Mouse (Mus musculus) embryonic facial prominence, embryonic 13.5 days (tissue): Measurements from ENCODE around the gene Tspear. TPM values are rescaled to one million over a fixed set of nuclear protein-coding genes. Genes with fewer than 3 reads are reported as not detected.
"Not testable (repeated sequence)": the region's sequence is repeated elsewhere in the genome, so short reads cannot be mapped to it uniquely, and the experiment has no call there.

Experiments used
- ATAC-seq: fragments of 200-750 bp; cut with Nextera tagmentation; 2 replicates; pipeline ENCODE4 v1.8.0; 2017; ENCODE audit warnings: low read depth; ENCODE audit not compliant: insufficient number of reproducible peaks, insufficient read depth, low FRiP score, low TSS enrichment
- H3K27ac ChIP-seq: fragments of 300-500 bp; sonication (generic); 2 replicates; pipeline ENCODE4 v1.5.1; 2015; ENCODE audit warnings: moderate library complexity, mild to moderate bottlenecking, inconsistent platforms
- H3K27me3 ChIP-seq: fragments of 300-500 bp; sonication (generic); 2 replicates; pipeline ENCODE4 v1.6.1; 2015; ENCODE audit warnings: mild to moderate bottlenecking, inconsistent platforms
- H3K36me3 ChIP-seq: fragments of 300-500 bp; sonication (generic); 2 replicates; pipeline ENCODE4 v1.6.1; 2015; ENCODE audit warnings: mild to moderate bottlenecking, inconsistent platforms
- H3K4me1 ChIP-seq: fragments of 300-500 bp; sonication (generic); 2 replicates; pipeline ENCODE4 v1.6.1; 2015; ENCODE audit warnings: inconsistent platforms
- H3K4me2 ChIP-seq: fragments of 300-500 bp; sonication (generic); 2 replicates; pipeline ENCODE4 v1.6.1; 2015; ENCODE audit warnings: moderate library complexity, mild to moderate bottlenecking, inconsistent platforms
- H3K4me3 ChIP-seq: fragments of 300-500 bp; sonication (generic); 2 replicates; pipeline ENCODE4 v1.5.1; 2015; ENCODE audit warnings: mild to moderate bottlenecking, inconsistent platforms
- H3K9ac ChIP-seq: fragments of 300-500 bp; sonication (generic); 2 replicates; pipeline ENCODE4 v1.6.1; 2015; ENCODE audit warnings: mild to moderate bottlenecking, inconsistent platforms
- H3K9me3 ChIP-seq: fragments of 300-500 bp; sonication (generic); 2 replicates; pipeline ENCODE4 v1.6.1; 2016; ENCODE audit warnings: inconsistent platforms
- WGBS: fragments of 180-500 bp; shearing (Covaris S2); methylation state at CpG from one replicate; pipeline ENCODE4 v1.1.7; 2015; ENCODE audit warnings: mixed read lengths; 5-methylcytosine and 5-hydroxymethylcytosine counted together
- polyA plus RNA-seq: library from polyadenylated mRNA; unstranded; fragments of >200 nt; fragmentation: Nextera tagmentation; extraction: Ambion mirVana; gene quantifications from 2 replicates; pipeline ENCODE4 v1.2.1, GENCODE M21; 2015

The Tspear gene
- polyA plus RNA-seq, 1 experiment from 2014 or later: 2.2 TPM

DNA sequence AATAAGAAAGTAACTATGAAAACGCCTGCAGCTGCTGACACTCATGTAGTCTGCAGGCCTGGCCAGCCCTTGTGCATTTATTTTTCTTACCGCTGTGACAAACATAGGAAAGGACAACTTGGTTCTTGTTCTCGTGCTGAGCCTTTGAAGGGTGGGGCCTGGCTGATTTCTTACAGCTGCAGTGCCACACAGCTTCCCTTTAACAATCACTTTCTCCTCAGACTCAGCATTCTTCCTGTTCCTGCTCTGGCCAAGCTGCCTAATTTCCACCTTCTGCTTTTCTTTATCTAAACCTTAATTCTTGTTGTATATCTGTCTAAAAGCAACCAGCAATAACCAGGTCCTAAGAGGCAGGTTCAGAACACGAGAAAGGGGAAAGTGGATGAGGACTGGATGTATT is 27.4 kb downstream of the Tspear start:
- no peak overlapping the region for H3K9ac ChIP-seq
- H3K27me3 ChIP-seq: no peaks in the 10 kb centered on the region
- no peaks in the 10 kb centered on the region for H3K4me1 ChIP-seq
- H3K36me3 ChIP-seq: no peaks in the 10 kb centered on the region
- no peak for ATAC-seq
- H3K4me2 ChIP-seq: no peak overlapping the region
- no peak overlapping the region for H3K4me3 ChIP-seq
- peaks cover 7% of the 10 kb centered on the region for H3K9me3 ChIP-seq
- no peak overlapping the region for H3K27ac ChIP-seq
- WGBS: 42% methylated on average over 4 of the region's 4 CpGs

DNA sequence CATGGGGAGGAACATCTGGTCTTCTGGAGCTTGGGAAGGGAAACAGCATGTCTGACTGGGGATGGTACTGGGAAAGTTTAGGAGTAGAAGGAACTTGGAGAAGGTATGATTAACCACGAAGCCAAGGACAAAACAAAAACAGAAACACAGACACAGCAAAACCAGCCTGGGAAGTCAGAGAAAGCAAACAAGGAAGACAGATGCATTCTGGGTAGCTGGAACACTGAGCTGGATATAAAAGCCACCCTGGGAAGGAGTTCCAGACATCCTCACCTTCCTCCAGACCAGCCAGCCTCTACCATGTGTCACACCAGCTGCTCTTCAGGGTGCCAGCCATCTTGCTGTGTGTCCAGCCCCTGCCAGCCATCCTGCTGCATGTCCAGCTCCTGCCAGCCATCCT is 29.1 kb downstream of the Tspear start, which contains the start of gene Gm10142:
TSS of gene Gm10142 (plus strand) at position 301 of the 400 bp plus-strand sequence.
- peaks cover 7% of the 10 kb centered on the region for H3K9me3 ChIP-seq
- WGBS: 69% methylated on average over 1 of the region's 1 CpGs
- no peaks in the 10 kb centered on the region for H3K27me3 ChIP-seq

DNA sequence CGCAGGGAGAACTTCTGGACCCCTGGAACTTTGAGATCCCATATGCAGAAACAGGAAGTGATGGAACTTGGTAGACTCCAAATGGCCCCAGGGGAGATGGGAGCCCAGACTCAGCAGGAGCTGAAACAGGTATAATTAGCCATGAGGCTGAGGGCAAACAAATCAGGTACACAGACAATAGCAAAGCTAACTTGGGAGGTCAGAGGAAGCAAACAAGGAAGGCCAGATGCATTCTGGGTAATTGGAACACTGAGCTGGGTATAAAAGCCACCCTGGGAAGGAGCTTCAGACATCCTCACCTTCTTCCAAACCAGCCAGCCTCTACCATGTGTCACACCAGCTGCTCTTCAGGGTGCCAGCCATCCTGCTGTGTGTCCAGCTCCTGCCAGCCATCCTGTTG is 33.9 kb downstream of the Tspear start, which contains the start of gene Krtap12-1:
TSS of gene Krtap12-1 (plus strand) at position 301 of the 400 bp plus-strand sequence.
- H3K9ac ChIP-seq, H3K4me3 ChIP-seq, H3K4me1 ChIP-seq, H3K9me3 ChIP-seq, H3K36me3 ChIP-seq, H3K4me2 ChIP-seq, ATAC-seq, H3K27ac ChIP-seq, H3K27me3 ChIP-seq: not testable (repeated sequence)
- WGBS: 77% methylated on average over 1 of the region's 1 CpGs

More for the DNA sequence above, 29.1 kb downstream of the Tspear start, which contains the start of gene Gm10142:
- Histone ChIP-seq H3K4me3 (no peak within 1 kb of the TSS), H3K4me1 (no peaks in the 10 kb centered on the region), H3K36me3 (no peaks in the 10 kb centered on the region), H3K9ac (no peak within 1 kb of the TSS), H3K27ac (no peak within 1 kb of the TSS), H3K4me2 (no peak within 1 kb of the TSS)
- ATAC-seq: no peak

DNA sequence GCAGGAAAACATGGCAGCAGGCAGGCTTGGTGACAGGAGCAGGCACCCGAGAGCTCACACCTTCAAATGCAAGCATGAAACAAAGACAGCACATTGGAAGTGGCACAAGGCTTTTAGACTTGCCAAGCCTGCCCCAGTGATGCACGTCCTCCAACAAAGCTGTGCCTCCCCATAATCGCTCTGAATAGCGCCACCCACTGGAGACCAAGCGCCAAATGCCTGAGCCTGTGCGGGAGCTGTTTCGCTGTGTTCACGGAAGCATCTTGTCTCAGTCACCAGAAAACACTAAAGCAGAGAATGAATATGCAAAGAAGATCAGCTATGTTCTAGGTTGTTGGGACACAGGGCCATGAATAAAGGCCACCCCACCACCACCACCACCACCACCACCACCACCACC is 38.5 kb downstream of the Tspear start:
- Histone ChIP-seq H3K27ac (no peak overlapping the region), H3K9ac (no peak overlapping the region), H3K9me3 (no peaks in the 10 kb centered on the region), H3K36me3 (no peaks in the 10 kb centered on the region), H3K4me1 (no peaks in the 10 kb centered on the region), H3K4me2 (no peak overlapping the region), H3K4me3 (no peak overlapping the region), H3K27me3 (no peaks in the 10 kb centered on the region)
- 73% methylated on average over 8 of the region's 8 CpGs for WGBS
- no peak for ATAC-seq

DNA sequence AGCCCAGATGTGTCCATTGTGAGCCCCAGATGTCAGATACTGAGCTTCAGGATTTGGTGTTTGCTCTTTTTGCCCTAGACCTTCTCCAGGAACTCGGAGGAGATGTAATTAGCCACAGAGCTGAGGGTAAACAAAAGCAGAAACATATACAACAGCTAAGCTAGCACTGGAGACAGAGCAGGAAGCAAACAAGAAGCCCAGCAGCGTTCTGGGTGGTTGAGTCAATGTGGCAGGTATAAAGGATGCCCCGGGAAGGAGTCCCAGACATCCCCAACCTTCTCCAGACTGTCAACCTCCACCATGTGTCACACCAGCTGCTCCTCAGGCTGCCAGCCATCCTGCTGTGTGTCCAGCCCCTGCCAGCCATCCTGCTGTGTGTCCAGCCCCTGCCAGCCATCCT is 39.8 kb downstream of the Tspear start, which contains the start of gene Gm10100:
TSS of gene Gm10100 (plus strand) at position 301 of the 400 bp plus-strand sequence.
- ATAC-seq: no peak
- Histone ChIP-seq H3K4me3 (no peak within 1 kb of the TSS), H3K4me2 (no peak within 1 kb of the TSS), H3K4me1 (no peaks in the 10 kb centered on the region), H3K9ac (no peak within 1 kb of the TSS), H3K27me3 (no peaks in the 10 kb centered on the region), H3K27ac (no peak within 1 kb of the TSS), H3K9me3 (no peaks in the 10 kb centered on the region), H3K36me3 (no peaks in the 10 kb centered on the region)
- WGBS: 49% methylated on average over 3 of the region's 3 CpGs

DNA sequence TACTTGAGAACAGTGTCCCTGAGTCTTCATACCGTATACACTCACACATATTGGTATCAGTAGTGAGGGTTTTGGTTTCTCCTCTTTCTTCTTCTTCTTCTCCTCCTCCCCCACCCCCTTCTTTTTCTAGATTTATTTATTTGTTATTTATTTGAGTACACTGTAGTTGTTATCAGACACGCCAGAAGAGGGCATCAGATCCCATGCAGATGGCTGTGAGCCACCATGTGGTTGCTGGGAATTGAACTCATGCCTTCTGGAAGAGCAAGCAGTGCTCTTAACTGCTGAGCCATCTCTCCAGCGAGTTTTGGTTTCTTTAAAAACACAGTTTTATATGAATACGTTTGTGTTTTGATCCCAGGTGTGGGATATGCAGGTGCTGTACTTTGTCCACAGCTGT is 41.9 kb downstream of the Tspear start:
- Histone ChIP-seq H3K4me1 (no peaks in the 10 kb centered on the region), H3K27ac (no peak overlapping the region), H3K4me3 (no peak overlapping the region), H3K27me3 (no peaks in the 10 kb centered on the region), H3K9me3 (no peaks in the 10 kb centered on the region), H3K36me3 (no peaks in the 10 kb centered on the region), H3K4me2 (no peak overlapping the region), H3K9ac (no peak overlapping the region)
- WGBS: 63% methylated on average over 4 of the region's 4 CpGs
- ATAC-seq: no peak

DNA sequence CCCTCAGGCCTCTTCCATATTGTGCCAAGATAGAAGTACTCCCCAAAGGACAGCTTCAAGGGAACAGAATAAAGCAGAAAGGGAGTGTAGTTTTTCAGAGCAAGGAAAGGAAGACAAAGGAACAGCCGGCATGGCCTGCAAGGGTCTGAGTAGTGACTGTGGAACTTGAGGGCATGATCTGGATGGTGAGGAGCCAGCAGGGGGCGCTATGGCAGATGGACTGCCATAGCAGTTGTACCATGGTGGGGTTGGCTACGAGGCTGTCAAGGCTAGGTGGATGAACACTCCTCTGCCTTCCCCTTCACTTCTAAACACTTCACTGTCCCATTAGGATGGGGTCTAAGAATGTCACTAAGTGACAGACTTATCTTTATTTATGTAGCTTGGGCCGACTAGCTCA is 42.9 kb downstream of the Tspear start:
- H3K36me3 ChIP-seq: no peaks in the 10 kb centered on the region
- H3K9me3 ChIP-seq: no peaks in the 10 kb centered on the region
- no peaks in the 10 kb centered on the region for H3K4me1 ChIP-seq
- no peak for ATAC-seq
- H3K27me3 ChIP-seq: no peaks in the 10 kb centered on the region
- WGBS: 48% methylated on average over 4 of the region's 4 CpGs
- H3K4me2 ChIP-seq: no peak overlapping the region
- H3K27ac ChIP-seq: no peak overlapping the region
- H3K4me3 ChIP-seq: no peak overlapping the region
- H3K9ac ChIP-seq: no peak overlapping the region

DNA sequence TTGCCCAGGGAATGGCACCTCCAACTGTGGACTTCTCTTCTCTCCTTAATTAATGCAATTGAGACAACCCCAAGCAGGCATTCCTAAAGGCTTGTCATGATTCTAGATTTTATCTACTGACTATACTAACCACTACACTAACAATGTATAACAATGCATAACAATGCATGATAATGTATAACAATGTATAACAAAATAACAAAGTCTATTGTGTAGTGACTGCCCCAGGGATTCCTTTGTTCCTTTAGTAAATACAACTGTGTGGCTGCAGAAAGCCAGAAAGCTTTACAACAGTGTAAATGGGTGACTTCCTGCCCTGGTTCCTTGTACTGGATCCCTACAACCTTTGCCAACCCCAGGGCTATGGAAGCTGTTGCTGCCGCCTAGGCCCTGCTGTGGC is 49.6 kb downstream of the Tspear start:
- no peak for ATAC-seq

DNA sequence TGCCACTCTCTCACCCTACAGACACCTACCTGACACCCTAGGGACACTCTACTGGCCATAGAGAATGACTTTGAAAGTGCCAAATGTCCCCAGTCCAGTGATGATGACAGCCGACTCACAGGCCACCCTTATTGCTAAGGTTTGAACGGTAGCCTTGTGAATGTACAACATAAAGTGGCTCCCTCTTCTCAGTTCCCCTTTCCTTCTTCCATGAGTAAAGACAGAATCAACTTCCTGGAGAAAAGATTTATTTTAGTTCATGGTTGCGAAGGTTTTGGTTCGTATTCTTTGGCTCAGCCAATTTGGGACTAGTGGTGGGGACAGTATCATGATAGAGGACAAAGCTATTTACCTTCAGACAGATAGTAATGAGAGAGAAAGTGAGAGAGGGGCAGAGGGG is 52.6 kb downstream of the Tspear start:
- no peaks in the 10 kb centered on the region; the same call in 1 of the 2 replicates for H3K9me3 ChIP-seq
- no peak overlapping the region for H3K4me2 ChIP-seq
- WGBS: 84% methylated on average over 4 of the region's 4 CpGs
- no peaks in the 10 kb centered on the region for H3K36me3 ChIP-seq
- no peaks in the 10 kb centered on the region for H3K4me1 ChIP-seq
- no peak overlapping the region for H3K4me3 ChIP-seq
- no peak for ATAC-seq
- H3K9ac ChIP-seq: no peak overlapping the region
- no peaks in the 10 kb centered on the region for H3K27me3 ChIP-seq
- H3K27ac ChIP-seq: no peak overlapping the region

More for the DNA sequence above, 49.6 kb downstream of the Tspear start:
- Histone ChIP-seq H3K9ac (no peak overlapping the region), H3K9me3 (no peaks in the 10 kb centered on the region; the same call in 1 of the 2 replicates), H3K4me1 (no peaks in the 10 kb centered on the region), H3K27me3 (no peaks in the 10 kb centered on the region), H3K4me3 (no peak overlapping the region), H3K36me3 (no peaks in the 10 kb centered on the region), H3K27ac (no peak overlapping the region), H3K4me2 (no peak overlapping the region)
- 83% methylated on average over 1 of the region's 1 CpGs for WGBS

DNA sequence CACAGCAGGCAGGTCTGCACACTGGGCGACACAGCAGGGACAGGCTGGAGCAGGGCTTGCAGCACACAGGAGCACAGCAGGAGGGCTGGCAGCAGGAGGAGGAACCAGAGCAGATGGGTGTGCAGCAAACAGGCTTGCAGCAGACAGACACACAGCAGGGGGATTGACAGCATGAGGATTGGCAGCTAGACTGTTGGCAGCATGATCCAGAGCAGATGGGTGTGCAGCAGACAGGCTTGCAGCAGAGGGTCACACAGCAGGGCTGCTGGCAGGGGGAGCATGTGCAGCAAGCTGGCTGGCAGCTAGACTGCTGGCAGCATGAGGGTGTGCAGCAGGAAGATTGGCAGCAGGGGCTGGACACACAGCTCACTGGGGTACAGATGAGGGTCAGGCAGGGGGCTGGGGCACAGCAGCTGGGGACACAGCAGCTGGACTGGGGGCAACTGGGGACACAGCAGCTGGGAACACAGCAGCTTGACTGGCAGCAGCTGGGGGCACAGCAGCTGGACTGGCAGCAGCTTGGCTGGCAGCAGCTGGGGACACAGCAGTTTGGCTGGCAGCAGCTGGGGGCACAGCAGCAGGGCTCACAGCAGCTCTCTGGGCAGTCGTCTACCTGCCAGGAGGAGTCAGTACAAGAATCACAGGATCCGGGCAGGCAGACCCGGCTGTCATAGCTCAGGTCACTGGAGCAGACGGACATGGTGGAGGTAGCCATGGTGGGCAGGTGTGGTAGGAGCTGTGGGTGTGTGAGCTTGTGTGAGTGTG is 55.7 kb downstream of the Tspear start, which contains the start of gene Gm18596:
TSS of gene Gm18596 (minus strand) at position 715 of the 765 bp plus-strand sequence.
- not testable (repeated sequence) for H3K9me3 ChIP-seq, H3K9ac ChIP-seq, H3K4me2 ChIP-seq, H3K27ac ChIP-seq, ATAC-seq, H3K36me3 ChIP-seq, H3K4me3 ChIP-seq, H3K4me1 ChIP-seq, H3K27me3 ChIP-seq
- 50% methylated on average over 5 of the region's 5 CpGs for WGBS

DNA sequence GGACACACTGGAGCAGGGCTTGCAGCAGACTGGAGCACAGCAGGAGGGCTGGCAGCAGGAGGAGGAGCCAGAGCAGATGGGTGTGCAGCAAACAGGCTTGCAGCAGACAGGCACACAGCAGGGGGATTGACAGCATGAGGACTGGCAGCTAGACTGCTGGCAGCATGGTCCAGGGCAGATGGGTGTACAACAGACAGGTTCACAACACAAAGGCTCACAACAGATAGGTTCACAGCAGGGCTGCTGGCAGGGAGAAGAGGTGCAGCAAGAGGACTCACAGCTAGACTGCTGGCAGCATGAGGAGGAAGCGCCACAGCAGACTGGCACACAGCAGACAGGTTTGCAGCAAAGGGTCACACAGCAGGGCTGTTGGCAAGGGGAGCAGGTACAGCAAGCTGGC is 64.3 kb downstream of the Tspear start:
- not testable (repeated sequence) for H3K9me3 ChIP-seq, H3K27ac ChIP-seq, H3K4me1 ChIP-seq, H3K27me3 ChIP-seq, H3K4me3 ChIP-seq, H3K9ac ChIP-seq, H3K36me3 ChIP-seq, ATAC-seq, H3K4me2 ChIP-seq
- WGBS: 89% methylated on average over 1 of the region's 1 CpGs

DNA sequence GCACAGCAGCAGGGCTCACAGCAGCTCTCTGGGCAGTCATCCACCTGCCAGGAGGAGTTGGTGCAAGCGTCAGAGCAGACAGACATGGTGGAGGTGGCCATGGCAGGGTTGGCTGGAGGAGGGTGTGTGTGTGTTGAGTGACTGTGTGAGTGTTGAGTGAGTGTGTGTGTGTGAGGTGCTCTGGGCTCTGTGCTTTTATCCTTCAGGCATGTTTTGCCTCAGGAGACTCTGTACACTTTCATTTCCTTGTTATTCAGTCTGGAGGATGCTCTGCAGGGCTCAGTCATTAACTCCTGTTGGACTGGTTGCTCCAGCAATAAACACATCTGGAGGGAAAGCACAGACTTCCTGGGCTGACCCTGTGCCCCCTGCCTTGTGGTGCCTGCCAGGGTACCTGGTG is 64.9 kb downstream of the Tspear start, which contains the start of gene Gm9736:
TSS of gene Gm9736 (minus strand) at position 101 of the 400 bp plus-strand sequence.
- not testable (repeated sequence) for H3K27ac ChIP-seq, H3K4me3 ChIP-seq, ATAC-seq

More for the DNA sequence above, 64.9 kb downstream of the Tspear start, which contains the start of gene Gm9736:
- not testable (repeated sequence) for H3K4me2 ChIP-seq, H3K4me1 ChIP-seq, H3K36me3 ChIP-seq, H3K9me3 ChIP-seq, H3K9ac ChIP-seq, H3K27me3 ChIP-seq
- 61% methylated on average over 1 of the region's 1 CpGs for WGBS
